Mouse (Mus musculus) T-helper 1 cell (primary cell): ENCODE measurements around the gene Cstad.

Source experiments
- in situ Hi-C: fragments of 300-600 bp; cut with MboI, MseI; formaldehyde crosslinking; loops from one replicate; pipeline ENCODE4 v1.15.1; 2025; ENCODE audit warnings: high pct_unique_total_duplicates

Gene Cstad

DNA sequence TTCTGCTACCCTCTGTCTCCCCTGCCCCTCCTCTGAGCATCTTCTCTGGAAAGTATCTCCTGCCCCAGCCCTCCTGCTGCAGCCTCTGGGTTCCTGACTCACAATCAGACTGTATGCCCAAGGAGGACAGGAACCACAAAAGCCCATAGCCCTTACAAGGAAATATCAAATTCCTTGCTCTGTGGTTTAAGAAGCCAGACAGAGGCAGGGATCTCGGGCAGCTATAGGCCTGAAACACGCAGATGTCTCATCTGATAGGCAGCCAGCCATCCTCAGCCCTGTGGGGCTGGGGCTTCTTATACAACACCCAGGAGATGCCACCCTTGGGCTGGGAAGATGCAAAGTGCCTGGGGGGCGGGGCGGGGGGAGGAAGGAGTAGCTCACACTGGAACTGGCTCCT lies 956 bp downstream of the Cstad start:
- in situ Hi-C loops: no loop called here

DNA sequence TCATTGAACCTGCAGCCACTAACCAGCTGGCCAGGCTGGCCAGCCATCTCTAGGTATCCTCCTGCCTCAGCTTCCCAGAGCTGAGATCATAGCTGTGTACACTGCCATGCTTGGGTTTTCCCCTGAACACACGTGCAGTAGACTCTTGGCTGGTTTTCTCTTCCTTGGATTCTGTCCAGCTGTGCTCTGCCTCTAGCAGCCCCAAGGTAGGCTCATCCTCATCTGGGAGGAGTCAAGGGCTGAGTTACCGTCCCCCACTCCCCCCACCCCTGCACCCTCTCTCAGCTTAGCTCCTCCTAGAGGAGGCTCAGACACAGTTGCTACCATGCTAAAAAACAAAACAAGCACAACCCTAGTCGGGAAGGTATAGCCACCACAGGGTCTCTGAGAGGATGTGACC lies 4.8 kb downstream of the Cstad start:
- in situ Hi-C loops: no loop called here

DNA sequence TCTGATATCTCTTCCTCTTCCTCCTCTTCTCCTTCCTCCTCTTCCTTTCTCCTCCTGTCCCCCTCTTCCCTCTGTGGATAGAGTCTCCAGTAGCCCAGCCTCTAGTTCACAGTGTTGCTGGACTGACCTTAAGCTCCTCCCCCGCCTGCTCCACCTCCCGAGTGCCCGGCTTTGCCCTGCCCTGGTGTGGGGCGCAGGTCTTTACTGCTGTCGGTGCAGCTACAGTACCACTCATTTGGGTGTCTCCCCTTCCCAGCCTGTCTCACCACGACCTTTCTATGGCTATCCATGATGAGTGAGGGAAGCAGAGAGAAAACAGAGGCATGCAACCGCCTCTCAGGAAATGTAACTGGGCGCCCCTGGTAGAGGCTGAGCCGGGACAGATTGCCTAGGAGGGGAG lies 5.5 kb downstream of the Cstad start:
- in situ Hi-C loops: no loop called here

DNA sequence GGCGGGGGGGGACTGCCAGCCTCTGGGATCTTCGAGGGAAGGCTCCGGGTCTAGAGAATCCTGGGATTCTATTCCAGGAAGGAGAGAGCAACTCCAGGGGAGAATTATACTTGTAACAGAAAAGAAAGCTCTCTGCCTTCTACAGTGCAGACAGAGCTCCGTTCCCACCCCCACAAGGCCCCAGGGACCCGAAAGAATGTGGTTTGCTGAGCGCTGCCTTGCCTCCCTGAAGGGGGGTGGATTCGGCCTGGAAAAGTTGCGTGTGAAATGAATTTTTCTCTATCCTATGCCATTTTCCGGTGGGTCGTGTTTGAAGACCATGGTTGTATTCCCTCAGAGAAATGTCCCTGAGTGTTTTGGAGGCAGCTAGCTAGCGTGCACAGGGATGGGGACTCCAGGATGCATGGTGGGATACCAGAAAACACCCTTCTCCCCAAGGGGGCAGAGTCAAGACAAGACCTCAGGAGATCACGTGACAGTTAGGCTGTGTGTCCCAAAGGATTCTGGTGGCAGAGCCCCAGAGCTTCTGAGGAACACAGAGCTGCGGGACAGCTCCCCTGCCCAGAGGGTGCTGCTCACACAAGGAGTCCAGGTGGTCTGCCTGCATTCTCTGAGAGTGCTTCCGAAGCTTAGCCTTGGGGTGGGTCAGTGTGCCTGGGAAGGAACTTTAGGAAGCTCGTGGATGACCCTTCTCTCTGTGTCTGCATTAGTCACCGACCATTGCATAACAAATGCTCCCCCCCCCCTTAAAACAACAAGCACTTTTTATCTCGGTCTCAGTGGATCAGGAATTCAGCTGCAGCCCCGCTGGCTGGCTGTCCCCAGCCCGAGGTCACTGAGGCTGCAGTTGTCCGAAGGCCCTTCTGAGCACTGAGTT lies 6.4 kb downstream of the Cstad start:
- in situ Hi-C loops: no loop called here

DNA sequence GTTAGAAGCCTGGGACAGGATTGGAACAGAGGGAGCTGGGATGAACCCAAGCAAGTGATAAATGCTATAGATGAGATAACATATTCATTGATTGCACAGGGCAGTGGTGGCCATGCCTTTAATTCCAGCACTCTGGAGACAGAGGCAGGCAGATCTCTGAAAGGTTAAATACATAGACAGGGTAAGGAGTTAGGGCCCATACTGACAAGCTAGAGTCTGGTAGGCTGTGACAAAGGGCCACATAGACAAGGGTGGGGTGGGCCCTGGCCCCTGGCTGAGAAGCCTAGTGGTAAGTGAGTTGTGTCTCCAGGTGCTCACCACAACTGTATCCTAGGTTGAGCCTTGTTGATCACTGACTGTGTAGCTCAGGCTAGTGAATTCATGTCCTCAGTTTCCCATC lies 7.6 kb downstream of the Cstad start:
- in situ Hi-C loops: no loop called here

DNA sequence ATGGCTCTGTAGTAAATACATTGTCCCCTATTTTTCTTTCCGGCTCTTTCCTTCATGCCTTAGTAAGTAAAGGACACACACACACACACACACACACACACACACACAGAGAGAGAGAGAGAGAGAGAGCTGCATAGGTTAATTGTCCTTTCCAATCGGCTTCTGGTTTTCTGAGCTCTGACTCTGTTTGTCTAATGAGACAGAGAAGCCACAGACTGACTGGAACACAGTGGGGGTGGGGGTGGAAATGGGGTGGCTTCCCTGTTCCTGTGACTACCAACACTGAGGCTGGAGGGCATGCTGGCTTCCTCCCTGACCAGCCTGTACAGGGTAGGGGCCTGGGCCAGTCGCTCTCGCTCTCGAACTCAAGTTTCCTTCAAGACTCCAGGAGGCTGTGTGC lies 8.9 kb downstream of the Cstad start:
- in situ Hi-C loops: no loop called here

DNA sequence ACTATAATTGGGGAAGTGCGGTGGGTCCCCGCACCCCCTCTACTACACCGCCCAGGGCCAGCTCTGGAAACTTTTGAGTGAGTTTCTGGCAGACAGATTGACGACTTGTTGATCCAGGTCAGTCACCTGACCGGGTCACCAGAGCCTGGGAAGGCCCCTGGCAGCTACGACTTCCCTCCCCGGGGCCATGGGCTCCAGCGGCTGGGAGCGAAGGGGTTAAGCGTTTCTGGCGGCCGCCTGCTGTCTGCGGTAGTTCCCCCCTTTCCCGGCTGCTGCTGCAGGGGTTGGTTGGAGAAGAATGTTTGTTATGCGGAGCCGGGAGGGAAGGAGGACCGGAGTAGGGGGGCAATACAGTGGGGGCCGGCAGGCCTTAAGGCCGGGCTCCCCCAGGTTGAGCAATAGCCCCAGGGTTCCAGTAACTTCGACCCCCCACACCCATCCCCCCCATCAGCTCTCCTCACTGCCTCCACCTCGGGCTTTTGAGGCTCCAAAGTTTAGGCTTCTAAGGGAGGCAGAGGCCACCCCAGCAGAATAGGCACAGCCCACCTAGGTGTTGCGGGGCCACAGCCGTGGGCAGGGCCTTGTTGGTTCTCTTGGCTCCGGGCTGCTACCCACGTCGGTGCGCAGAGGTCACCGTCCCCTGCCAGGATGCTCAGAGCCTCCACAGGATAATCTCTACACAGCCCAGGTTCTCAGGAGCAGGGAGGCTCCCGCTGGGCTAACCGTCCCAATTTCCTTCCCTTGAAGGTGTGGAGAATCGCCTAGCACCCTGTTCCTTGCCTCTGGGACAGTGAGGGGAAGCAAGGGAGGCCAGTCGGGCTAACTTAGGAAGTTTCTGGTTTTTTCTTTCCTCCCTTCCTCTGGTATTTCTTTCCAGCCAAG lies 10.3 kb downstream of the Cstad start:
- in situ Hi-C loops: no loop called here

DNA sequence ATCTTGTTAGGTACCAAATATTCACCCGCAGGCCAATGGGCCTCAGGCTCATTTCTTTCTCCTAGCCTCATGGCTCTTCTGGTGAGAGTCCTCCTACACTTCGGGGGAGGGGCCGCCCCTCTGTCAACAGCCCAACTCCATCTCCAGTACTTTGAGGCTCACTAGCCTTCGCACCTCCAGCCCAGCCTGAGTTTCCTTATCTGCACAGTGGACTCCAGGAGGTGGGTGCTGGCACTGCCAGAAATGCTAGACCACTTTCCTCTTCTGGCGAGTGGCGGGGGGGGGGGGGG lies 10.9 kb downstream of the Cstad start:
- in situ Hi-C loops: no loop called here

DNA sequence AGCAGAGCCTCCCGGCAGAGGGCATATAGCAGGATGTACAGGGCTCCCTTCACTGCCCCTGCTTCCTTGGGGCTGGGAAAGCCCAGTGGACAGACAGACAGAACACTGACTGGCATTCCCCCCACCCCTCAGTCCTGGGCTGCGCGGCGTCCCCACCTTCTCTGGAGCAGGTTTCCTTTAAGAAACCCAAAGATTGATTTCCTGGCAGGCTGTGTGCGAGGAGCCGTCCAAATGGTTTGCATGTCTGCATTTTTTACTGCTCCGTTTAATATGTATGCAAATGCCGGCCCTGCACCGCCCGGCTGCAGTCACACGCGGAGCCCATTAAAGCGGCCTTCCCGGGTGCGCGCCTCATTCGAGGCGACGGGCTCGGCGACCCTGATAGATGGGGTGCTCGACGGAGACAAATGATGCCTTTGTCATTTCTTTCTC lies 11.8 kb downstream of the Cstad start:
- in situ Hi-C loops: no loop called here

DNA sequence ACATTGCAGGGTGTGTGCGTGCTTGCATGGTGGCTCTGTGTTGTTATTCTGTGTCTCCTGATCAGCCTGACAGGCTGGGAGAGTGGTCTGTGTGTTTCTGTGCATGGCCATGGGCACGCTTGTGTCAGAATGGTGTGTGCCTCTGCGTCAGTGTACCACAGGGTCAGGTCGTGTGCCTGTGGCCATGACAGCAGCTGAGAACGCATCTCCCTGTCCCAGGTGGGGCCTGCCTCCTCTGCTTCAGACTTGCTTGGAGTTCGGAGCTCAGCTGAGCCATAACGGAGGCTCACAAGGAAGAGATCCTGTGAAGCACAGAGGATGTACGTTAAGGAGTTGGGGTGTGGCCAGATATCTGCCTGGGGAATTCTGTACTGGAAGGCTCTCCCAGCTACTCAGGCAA lies 13.1 kb downstream of the Cstad start:
- in situ Hi-C loops: no loop called here

DNA sequence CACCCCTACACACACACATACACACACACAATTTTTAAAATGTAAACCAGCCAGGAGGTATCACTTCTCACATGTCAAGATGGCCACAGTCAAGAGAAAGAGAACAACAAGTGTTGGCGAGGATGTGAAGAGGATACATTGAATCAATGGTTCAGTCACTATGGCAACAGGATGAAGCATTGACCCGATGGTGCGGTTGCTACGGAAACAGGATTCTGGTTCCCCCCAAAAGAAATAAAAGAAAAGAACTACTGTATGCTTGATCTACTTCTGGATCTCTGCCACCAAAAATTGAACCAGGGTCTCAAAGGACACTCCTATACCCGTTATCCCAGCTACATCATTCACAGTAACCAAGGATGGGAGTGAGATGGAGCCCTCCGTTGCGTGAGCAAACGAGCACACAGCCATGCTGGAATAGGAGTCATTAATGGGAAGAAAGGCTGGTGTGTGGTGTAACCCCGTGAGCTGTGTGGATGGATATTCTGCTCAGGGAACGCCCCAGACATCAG lies 13.9 kb downstream of the Cstad start:
- in situ Hi-C loops: no loop called here

DNA sequence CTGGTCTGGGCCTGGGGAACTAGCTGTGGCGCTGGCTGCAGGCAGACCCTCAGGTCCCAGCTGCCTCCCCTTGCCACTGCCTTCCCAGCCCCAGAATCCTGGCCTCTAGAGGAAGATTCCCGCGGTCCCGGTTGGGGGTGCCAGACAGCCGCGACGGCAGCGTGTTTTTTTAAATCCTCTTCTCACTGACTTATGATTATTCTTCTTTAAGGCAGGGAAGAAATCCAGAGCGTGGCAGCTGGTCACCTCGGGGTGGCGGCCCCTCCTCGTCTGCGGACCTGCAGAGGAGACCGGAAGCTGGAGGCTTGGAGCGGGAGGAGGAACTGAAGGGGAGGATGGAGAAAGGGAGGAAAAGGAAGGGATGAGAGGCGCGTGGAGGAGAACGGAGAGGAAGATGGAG lies 18.7 kb downstream of the Cstad start:
- in situ Hi-C loops: no loop called here

DNA sequence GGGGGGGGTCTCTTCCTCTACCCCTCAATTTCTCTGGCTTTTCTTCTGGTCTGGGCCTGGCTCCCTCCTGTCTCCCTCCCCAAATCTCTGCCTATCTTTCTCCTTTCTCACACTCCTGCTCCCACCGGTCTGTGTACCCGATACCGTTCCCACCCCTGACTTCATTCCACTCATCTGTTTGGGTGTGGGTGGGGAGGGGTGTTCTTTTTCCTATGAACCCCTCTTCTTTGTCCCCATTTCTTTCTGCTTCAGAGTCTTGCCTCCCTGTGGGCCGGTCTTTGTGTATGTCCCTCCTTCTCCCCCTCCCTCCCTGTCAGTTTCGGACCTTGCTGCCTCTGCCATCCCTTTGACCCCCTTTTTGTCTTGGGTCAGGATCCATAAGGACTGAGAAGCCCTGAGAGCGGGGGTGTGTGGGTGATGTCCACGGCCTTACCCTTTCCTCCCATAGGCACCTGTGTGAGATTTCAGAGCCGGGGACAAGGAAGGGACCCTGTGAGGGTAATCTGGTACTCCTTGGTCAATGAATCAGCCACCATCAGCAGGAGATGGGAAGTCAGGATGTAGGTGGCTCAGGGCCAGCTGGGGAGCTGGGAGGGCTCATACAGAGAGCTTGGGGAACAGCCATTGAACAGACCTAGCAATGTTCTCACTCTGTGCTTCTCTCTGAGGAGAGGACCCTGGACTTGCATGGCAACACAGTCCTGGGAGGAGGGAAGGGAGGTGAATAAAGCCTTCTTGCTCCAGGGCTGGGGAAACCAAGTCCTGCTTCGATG lies 19.5 kb downstream of the Cstad start:
- in situ Hi-C loops: no loop called here

DNA sequence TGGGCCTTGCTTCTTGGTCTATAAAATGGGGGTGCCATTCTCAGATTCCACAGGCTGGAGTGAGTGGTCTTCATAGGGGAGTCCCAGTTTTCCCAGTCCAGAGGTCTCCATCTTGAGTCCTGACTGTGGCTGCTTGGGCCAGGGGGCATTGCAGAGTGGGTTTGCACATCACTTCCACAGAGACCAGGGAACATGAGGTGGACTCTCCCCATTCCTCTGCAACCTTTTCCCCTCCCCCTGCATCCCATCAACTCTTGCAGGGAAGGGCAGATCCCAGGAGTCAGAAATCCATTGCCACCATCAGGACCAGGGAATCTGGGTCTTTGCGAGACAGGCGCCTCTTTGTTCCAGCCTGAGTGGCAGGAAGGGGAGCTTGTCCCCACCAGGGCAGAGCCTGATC lies 21.0 kb downstream of the Cstad start:
- in situ Hi-C loops: no loop called here

DNA sequence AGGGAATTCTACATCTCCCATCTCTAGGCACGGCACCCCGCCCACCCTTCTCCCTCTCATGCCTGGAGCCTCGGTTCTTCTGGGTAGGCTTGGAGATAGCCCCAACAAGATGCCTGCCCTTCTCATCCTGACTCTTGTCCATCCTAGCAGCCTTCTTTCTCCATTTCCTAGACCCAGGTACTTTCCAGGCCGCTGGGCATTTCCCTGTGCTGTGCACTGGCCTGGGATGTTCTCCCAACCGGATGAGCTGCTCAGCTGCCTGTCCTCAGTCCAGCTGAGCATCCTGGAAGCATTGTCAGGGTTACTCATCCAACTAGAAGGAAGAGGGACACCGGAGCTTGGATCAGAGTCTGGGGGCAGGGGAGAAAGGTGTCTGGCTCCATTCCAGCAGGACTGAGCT lies 21.6 kb downstream of the Cstad start:
- in situ Hi-C loops: no loop called here

DNA sequence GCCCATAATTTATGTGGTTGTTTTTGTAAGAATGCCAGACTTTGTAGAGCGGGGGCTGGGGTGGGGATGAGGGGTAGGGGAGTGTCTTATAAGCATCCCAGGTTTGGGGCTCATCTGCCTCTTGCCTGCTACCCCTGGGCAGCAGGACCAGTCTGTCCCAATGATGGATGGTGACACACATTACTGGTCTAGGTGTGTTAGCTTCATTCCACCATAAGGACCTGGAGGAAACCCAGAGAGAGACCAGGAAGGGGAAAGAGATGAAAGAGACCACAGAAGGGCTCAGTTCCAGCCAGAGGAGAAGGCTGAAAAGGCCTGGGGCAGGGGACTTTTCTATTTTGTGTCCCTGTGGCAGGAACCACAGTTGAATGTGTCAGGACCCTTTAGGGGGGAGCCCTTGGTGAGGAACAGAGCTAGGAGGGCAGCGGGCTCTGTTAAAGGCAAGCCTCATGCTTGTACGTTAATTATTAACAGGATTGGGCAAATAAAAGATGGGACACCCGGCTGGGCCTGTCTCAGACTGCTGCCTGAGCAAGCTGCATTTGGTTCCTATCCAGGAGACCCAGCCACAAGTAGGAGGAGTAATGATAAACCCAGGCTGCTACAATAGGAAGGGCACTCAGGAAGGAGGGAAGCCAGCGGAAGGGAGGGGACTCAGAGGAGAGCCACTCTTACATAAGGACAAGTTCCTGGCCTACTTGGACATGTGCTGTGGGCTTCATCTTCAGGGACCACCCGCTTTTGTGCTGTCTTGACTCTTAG lies 23.8 kb downstream of the Cstad start:
- in situ Hi-C loops: no loop called here

DNA sequence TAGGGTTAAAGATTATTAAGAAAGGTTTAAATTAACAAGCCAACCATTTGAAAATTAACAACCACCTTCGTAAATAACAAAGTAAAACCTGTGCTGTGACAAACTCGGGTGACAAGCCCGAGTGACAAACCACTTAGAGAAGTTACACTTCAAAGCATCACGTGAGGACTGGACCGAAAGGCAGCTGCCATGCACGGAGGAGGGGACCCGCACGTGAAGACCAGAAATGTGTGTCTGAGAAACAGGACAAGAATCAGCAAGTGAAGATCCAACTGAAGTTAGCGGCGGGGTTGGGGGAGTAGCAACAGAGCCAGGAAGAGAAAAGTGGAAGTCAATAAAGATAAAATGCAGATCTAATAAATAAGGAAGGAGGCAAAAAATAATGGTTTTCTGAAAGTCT lies 29.0 kb downstream of the Cstad start:
- in situ Hi-C loops: no loop called here

DNA sequence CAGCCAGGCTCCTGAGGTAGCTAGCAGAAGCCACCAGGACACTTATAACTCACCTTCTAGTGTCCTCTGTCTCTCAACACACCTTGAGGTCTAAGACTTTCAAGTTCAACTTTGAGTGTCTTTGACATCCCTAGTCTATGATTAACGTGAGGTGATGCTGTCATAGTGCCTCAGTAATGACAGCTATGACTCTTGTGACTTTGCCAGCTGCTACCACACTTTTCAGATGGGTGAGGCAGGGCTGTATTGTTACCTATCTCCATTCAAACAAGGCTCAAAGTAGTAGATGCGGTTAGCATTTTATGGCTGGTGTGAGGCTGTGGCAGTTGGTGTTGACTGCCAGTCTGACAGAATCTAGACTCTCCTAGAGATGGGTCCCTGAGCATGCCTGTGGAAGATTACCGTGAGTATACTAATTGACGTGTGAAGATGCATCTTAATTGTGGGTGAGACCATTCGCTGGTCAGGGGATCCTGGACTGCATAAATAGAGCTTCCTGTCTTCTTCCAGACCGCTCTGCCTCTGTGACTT lies 30.5 kb downstream of the Cstad start:
- in situ Hi-C loops: no loop called here

DNA sequence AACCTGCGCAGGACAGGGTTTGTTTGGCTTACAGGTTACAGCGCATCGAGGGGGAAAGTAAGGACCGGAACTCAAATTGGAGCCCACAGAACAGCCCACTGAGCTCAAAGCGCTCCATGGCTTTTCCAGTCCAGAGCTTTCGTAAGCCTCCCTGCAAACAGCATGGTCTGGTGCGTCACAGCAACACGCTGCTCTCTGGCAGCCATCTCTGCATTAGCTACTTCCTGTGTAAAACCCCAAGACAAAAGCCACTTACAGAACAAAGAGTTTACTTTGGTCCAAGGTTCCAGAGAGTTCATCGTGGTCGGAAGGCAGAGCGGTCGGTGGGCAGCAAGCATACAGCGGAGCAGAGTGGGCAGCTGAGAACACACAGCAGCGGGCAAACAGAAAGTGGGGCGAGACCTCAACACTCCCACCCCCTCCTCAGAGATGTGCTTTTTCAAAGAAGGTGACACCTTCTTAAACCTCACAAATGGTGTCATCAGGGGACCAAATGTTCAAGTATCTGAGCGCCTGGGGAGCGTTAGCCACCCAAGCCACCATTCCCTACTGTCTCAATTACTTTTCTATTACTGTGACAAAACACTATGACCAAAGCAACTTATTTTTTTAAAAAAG lies 31.3 kb downstream of the Cstad start:
- in situ Hi-C loops: no loop called here

DNA sequence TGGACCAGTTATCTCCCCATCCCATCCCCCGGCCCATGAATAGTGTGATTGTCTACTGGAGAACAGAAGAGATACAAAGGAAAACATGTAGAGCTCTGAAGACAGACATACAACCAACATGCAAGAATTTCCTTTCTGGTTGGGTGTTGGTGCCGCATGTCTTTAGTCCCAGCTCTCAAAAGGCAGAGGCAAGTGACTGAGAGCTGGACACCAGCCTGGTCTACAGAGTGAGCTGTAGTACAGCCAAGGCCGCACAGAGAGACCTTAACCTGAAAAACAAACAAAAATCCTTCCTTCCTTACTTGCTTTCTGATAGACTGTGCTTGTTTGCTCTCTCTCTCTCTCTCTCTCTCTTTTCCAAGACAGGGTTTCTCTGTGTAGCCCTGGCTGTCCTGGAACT lies 32.5 kb downstream of the Cstad start:
- in situ Hi-C loops: no loop called here

DNA sequence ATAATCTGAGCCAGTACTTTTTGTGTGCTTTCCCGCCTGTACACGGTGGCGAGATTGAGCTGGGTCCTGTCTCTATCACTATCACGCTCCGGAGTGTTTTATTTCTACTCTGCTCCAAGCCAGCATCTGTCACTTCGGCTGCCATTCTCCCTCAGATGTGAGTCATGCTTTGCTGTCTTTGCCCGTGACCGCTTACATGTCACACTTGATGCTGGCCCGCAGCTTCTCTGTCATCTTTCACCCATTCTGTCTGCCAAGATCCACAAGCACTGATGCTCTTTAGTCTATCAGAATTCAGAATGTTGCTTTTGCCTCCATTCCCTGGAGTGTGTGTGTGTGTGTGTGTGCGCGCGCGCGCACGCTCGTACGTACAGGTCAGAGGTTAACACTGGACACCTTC lies 33.5 kb downstream of the Cstad start:
- in situ Hi-C loops: no loop called here
